Mouse (Mus musculus) kidney, adult 18-20 months (tissue): ENCODE data around the gene Smyd1.

Source experiments
- DNase-seq: peaks from one replicate; pipeline ENCODE4 v3.0.0; 2021

Gene Smyd1

DNA sequence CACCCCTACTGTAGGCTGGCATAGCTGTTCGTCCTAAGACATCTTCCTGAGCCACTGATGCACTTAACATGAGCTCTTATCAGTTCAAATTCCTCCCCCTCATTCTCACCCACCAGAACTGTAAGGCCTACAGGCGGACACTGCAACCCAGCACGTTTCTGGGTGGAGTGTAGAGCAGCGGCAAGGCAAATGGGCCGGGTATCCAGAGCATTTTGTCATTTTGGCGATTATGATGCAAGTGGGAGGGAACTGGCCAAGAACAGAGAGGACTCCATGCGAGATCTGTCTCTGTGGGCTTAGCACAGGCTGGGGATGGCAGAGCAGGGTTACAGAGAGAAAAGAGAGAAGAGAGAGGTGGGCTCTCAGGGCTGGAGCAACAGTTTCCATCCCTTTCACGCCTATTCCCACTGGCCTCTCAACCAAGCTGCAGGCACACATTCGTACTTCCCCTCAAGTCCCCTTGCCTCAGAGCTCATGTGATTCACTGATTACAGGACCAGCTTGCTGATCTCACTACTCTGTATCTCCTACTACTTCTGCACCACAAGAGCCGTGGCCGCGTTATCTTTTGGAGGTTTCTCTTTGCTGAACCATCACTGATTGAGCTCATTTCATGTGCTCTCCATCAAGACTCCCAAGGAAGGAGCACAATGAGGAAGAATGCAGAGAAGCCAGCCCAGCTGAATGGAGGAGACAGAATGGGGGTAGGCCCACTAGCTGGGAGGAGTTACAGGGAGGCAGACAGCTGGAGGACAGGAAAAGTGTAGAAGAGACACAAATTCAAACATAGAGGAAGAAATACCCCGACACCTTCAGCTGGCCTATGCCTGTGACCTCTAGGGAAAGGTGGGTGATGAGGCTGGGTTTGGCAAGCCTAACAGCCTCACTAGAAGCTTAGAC, 124.1 kb downstream of the Smyd1 start:
- no peak for DNase-seq

DNA sequence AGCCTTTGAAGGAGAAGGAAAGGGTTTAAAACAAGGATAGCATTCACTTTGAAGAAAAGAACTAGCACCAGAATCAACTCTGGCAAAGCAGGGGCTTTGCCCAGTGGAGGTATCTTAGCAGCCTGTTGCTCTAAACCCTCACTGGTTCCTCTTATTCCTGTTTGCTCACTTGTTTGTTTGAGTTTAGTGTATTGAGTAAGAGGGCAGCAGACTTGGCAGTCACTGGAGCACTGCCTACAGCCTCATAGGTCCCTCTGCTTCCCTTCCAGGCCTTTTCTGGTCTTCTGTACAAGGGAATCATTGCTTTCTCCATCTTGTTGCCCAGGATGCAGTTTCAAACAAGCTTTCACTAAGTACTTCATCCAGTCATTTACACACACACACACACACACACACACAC, 125.9 kb downstream of the Smyd1 start:
- DNase-seq = no peak

DNA sequence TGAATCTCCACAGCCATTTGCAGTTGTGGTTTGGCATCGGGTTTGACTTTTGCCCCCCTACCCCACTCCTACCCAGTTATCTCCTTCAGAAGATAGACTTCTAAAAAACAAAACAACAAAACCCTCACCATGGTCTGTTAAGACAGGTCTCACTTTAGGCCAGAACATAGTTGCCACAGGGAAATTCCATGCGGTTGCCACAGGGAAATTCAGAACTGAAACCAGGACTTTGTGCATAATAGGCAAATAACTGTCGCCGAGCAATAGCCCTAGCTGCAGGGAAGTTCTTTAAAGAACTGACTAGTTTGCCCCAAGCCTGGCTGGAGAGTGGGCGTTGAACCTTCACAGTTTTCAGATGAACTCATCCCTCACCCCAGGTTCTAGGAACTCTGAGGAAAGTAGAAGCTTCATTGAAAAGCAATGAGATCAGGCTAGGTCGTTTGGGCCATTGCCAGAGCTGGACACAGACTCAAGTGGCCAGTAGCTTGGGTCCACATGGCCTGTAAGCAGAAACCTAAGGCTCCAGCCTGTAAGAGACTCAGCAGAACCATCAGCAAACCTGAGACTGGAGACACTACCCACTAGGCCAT, 128.8 kb downstream of the Smyd1 start:
- no peak for DNase-seq

DNA sequence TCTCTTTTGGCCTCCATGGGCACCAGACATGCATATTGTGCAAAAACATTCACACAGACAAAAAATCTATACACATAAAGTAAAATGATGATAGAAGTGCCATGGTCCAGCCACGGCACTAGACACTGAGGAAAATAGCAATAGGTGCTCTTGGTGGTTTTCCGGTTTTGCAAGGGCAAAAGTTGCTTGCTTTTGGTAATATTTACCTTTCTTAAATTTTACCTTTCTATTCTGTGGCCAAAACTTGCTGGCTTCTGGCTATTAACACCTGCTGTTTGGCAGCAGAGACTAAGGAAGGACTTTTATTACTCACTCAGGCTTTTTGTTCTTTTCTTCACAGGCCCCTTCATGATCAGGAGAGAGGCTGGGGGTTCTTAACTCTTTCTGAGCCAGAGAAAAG, 131.5 kb downstream of the Smyd1 start:
- no peak for DNase-seq

DNA sequence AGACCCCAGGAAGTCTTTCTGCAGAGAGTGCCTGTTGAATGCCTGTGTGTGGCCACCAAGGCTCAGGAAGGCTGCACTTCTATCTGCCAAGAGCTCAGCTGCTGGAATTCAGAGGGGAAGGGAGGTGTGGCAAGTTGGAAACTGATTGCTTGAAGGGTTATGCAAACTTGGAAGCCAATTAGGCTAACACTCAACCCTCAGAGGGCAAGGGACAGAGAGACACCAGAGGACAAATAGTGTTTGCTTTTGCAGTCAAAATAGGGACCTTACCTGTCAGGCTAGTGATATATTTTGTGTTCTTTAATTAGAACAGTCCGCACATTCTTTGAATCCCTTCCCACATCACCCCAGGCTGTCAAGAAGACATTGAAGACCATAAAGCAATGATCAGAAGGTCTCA, 132.5 kb downstream of the Smyd1 start:
- DNase-seq = no peak

DNA sequence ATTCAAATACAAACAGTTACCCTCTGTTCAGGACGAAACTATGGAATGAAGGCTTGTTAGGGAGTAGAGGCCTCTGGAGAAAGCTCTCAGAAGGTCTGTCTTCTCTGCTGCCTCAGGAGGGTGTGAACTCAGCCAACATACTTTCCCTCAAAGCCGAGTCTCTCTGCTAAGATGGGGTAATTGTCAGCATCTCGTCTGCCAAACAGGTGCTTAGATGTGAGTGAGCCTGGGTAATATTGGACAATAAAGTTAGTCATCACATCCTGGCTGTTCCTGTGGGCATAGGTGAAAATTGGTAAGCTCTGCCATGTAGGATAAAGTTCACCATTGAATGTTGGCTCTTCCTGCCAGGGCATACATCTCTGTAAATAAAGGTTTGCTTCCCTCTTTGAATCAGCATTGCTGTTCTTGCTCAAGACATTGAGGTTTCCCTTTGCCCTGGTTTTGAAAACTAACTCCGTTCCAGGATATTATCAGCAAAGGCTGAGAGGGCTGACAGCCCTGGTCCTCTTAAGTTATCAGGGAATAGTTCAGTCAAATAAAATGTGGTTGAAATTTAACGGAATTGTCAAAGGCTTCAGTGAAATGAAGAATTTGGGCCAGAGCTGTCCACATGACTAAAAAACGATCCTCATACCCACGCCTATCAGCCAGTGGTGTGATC, 137.0 kb downstream of the Smyd1 start:
- no peak for DNase-seq

DNA sequence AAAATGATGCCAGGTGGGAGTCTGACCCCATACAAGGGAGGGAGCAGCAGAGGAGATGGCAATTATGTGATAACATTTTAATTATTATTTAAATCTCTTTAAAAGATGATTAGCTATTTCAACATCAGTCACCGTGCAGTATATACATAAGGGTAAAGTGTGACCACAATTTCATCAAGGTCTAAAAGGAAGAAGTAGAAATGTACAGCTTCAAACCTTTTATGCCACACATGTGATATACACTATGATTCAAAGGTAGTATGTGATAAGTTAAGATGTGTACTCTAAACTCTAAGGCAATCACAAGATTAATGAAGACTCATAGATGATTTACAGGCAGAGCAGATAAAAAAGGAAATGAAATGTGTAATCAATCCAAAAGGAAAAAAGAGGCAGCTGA, 141.4 kb downstream of the Smyd1 start:
- DNase-seq = no peak

DNA sequence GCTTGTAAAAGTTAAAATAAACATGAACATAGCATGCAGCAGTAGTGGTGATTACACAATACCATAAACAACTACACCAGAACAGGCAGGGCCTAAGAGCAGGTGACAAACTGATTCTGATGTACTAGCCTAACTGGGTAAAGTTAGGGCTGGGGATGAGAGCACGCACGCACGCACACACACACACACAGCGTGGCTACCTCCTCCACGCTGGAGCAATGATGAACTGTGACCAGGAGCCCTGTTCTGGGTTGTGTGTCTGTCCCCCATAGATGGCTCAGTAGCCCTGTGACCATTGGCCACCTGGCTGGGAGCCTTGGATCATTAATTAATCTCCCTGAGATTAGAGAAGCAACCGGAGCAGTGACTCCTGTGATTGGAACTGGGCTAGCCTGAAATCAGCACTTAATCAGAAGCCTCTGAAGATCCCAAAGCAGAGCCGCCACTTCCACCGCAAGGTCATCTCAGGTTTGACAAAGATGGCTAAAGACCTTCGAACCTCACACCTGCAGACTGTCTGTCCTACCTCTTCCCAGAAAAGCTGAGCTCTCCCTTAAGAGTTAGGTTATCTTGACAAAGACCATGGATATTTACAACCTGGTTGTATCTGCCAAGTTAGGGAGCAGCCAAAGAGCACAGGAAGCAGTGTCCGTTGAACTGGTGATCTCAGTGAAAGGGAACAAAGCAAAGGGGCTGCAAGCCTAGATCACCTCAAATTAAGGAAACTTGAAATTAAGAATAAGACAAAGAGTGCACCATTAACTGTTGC, 149.0 kb downstream of the Smyd1 start:
- peak; percentile 11 for DNase-seq

DNA sequence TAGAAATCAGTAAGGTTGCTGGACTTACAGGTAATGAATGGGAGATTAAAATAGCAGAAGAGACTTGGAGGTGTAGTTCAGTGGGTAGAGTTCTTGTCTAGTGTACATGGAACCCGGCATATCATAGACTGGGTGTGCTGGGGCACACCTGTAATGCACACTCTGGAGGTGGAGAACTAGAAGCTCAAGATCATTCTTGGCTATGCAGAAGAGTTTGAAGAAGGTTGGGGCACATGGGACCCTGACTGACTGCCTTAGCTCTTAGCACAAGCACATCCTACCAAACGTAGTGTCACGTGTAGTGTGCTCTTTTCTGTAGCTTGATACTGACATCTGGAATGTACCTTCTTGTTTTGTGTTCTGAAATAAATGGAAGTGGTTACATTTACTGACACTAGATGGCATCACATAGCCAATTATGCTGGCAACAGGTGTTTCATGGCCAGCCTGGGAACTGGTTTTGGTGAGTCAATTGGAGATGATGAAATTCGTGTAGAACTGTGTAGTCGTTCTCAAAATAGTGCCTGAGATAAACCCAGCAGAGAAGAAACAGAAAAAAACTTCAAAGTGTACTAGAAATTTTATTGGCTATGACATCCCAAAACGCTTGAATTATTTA, 155.4 kb downstream of the Smyd1 start:
- DNase-seq = no peak

DNA sequence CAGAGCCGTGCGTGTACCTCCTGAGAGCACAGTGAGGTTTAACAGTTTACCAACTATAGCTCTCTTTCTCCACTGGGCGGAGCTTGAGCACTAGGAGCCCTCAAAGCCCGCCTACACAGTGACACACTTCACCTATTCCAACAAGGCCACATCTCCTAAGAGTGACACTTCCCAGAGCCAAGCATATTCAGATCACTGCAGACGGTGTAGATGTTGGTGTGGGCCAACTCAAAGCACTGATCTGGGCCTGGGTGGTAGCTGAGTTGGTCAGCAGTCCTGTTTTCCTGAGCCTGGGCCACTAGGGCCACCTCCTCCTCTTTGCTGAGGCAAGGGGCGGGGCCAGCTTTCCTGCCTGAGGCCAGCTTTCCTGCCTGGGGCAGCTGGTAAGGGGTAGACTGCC, 157.6 kb downstream of the Smyd1 start:
- no peak for DNase-seq
